Mouse (Mus musculus) cerebellum, postnatal 36 days (tissue): ENCODE measurements around the gene Nxph3.

Source experiments
- DNase-seq, 2 experiments: peaks; one replicate each; pipeline ENCODE4 v3.0.0; 2021 to 2022; ENCODE audit warnings: mixed read lengths in 2 of 2

Gene Nxph3

GRCm38 (mm10) chr11:95492256-95492655, 22.1 kb downstream of the Nxph3 start:
- no peak for DNase-seq

- DNase-seq = no peak
Observed at GRCm38 (mm10) chr11:95490104-95490503, 24.3 kb downstream of the Nxph3 start.

GRCm38 (mm10) chr11:95487237-95487636, 27.1 kb downstream of the Nxph3 start:
- no peak for DNase-seq

GRCm38 (mm10) chr11:95485634-95486033, 28.7 kb downstream of the Nxph3 start:
- DNase-seq = no peak

DNA sequence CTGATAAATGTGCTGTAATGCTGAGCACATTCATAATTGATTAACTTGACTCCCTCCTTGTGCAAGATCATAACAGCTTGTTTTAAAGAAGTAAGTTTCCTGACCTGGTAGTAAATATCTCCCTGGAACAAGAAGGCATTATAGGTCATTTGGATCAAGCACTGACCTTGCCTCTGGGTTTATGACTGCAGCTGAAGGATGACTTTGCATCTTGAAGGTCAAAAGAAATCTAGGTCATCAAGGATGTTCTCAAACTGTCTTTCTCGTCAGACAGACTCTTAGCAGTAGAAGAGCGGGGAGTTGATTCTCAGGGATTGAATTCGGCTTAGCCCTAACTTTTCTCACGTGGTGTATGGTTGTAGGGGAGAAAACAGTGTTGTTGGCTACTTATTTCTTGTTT, 33.7 kb downstream of the Nxph3 start:
- DNase-seq = no peak

- no peak for DNase-seq
Observed at GRCm38 (mm10) chr11:95479458-95479857, 34.9 kb downstream of the Nxph3 start.

- peak; percentile 33 to 38 for DNase-seq
Observed at GRCm38 (mm10) chr11:95476323-95476722, 38.0 kb downstream of the Nxph3 start.

GRCm38 (mm10) chr11:95473456-95473855, 40.9 kb downstream of the Nxph3 start:
- DNase-seq = no peak

DNA sequence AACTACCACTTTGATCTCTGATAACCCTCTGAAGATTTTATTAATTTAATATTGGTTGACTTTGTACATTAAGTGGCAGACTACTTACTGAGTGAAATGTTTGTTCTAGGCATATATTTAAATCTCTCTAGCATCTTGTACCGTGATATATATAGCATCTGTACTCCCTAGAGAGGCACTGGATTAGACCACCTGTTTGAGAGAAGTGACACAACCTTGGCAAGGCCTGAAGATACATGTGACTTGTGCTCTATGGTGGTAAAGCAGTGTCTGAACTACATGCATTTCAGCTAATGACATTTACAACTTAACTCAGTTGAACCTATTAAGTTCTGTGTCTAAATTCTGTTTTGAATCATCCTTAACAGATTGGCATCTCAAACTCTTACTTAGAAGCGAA, 41.4 kb downstream of the Nxph3 start:
- DNase-seq = no peak

DNA sequence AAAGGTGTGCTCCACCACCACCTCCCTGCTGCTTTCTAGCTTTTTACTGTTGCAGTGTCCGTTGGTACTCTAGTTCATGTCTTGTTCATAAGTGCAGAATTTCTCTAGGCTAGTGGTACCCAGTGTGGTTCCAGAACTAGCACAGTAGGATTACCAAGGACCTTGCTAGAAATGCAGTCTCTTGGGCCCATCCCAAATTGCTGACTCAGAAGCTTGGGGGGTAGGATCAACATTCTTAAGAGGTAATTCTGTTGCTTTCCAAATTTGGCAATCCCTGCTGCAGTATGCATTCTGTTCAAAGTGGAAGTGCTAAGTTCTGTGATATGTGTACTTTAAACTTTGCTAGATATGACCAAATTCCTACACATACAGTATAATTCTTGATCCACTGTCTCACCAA, 46.6 kb downstream of the Nxph3 start:
- no peak for DNase-seq

DNA sequence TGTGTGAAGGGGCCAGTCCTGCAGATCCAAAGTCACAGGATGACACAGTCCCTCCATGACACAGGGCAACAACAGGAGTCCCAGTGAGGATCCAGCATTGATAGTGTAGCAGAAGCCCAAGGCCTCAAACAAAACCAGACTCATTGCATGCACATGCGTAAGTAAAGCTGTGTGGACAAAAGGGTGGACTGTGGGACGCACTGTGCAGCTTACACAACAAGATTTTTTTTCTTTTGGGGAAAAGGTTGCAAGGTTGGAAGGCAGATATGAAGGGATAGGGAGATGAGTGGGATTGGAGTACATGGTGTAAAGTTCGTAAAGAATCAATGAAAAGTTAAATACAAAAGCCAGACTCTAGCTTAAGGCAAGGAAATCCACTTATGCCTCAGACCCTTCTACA, 52.2 kb downstream of the Nxph3 start:
- DNase-seq = no peak

GRCm38 (mm10) chr11:95460872-95461271, 53.5 kb downstream of the Nxph3 start:
- DNase-seq = no peak
